ENCODE assay signal across 9 mouse cellular contexts in genomic region chr2:122313536-122313935, GRCm38 (mm10). TPM values are rescaled to one million over a fixed set of nuclear protein-coding genes. Genes with fewer than 3 reads are reported as not detected.
DNase-seq lines count a peak whose midpoint lies in the region; ATAC-seq and TF ChIP-seq lines count a peak whose summit lies in the region.
"Had no signal": no experiment of that assay in that cellular context is flagged by ENCODE, and none has a peak within 500 bp of the region (broad histone marks: within the 10 kb centered on the region; RNA-seq: fewer than 3 reads in every experiment).

Duoxa1 (minus strand) TSS chr2:122313730.

- no peaks in the 10 kb centered on the region for H3K36me3 ChIP-seq in heart, embryonic 14.5 days (ENCODE audit: control insufficient read depth, insufficient read depth, low read length)
- H3K36me3 ChIP-seq in hindbrain, embryonic 13.5 days = no peaks in the 10 kb centered on the region
- H3K36me3 ChIP-seq in midbrain, embryonic 13.5 days = no peaks in the 10 kb centered on the region
- H3K36me3 ChIP-seq in thymus, adult 2 months (ENCODE audit: control insufficient read depth, insufficient read depth, low read length) = no peaks in the 10 kb centered on the region

- no peak for ATAC-seq in heart, embryonic 14.5 days (ENCODE audit: insufficient number of reproducible peaks, insufficient read depth, low FRiP score, low read depth)
- ATAC-seq in hindbrain, embryonic 13.5 days (ENCODE audit: low FRiP score) = peak; percentile 33; the same call in 1 of the 2 replicates
- ATAC-seq in midbrain, embryonic 13.5 days = peak; percentile 25; the same call in 1 of the 2 replicates

- no peak for TF ChIP-seq CTCF in thymus, adult 2 months (IDR thresholded peaks at IDR 0.05; ENCODE audit: borderline replicate concordance, control insufficient read depth, extremely low read depth, insufficient read depth, low read length, poor library complexity)

- intact Hi-C loops in heart, postnatal 36 days (cut with DNase I) = no loop called here

- peaks cover 83% of the 10 kb centered on the region for H3K27me3 ChIP-seq in heart, embryonic 14.5 days (ENCODE audit: control insufficient read depth, insufficient read depth, low read length)
- peaks cover 53% of the 10 kb centered on the region for H3K27me3 ChIP-seq in hindbrain, embryonic 13.5 days
- H3K27me3 ChIP-seq in midbrain, embryonic 13.5 days = peaks cover 40% of the 10 kb centered on the region
- H3K27me3 ChIP-seq in thymus, adult 2 months (ENCODE audit: control insufficient read depth, insufficient read depth, low read length) = peaks cover 10% of the 10 kb centered on the region

- peak within 1 kb of the TSS; percentile 6; the same call in 1 of the 2 replicates for H3K9ac ChIP-seq in heart, embryonic 14.5 days (ENCODE audit: low read length)
- no peak within 1 kb of the TSS for H3K9ac ChIP-seq in hindbrain, embryonic 13.5 days
- H3K9ac ChIP-seq in midbrain, embryonic 13.5 days (replicated peaks) = no peak within 1 kb of the TSS

- peaks cover 7 to 11% of the 10 kb centered on the region in 2 experiments; a peak in 3 of 4 replicates for H3K4me1 ChIP-seq in heart, embryonic 14.5 days (ENCODE audit: control insufficient read depth in 2 of 2, insufficient read depth in 2 of 2, low read length in 2 of 2)
- no peaks in the 10 kb centered on the region for H3K4me1 ChIP-seq in brown adipose tissue, adult 24 weeks (ENCODE audit: control insufficient read depth, insufficient read depth, insufficient read length, low read length)
- peaks cover 8% of the 10 kb centered on the region for H3K4me1 ChIP-seq in hindbrain, embryonic 13.5 days (replicated peaks)
- H3K4me1 ChIP-seq in midbrain, embryonic 13.5 days (replicated peaks) = peaks cover 21% of the 10 kb centered on the region
- peaks cover 8% of the 10 kb centered on the region for H3K4me1 ChIP-seq in thymus, adult 2 months (replicated peaks; ENCODE audit: control insufficient read depth, insufficient read depth, low read length)

- H3K9me3 ChIP-seq in heart, embryonic 14.5 days (ENCODE audit: control insufficient read depth, low read length) = no peaks in the 10 kb centered on the region
- no peaks in the 10 kb centered on the region for H3K9me3 ChIP-seq in hindbrain, embryonic 13.5 days
- no peaks in the 10 kb centered on the region for H3K9me3 ChIP-seq in midbrain, embryonic 13.5 days

- H3K4me2 ChIP-seq in heart, embryonic 14.5 days (ENCODE audit: low read length) = peak within 1 kb of the TSS; percentile 61
- peak within 1 kb of the TSS; percentile 43 for H3K4me2 ChIP-seq in hindbrain, embryonic 13.5 days
- peak within 1 kb of the TSS; percentile 43 for H3K4me2 ChIP-seq in midbrain, embryonic 13.5 days (replicated peaks)

- no peak for TF ChIP-seq POLR2A in thymus, adult 2 months (IDR thresholded peaks at IDR 0.05; ENCODE audit: control insufficient read depth, extremely low read depth, insufficient read depth, low read length, poor library complexity)

- H3K4me3 ChIP-seq in heart, embryonic 14.5 days (ENCODE audit: control insufficient read depth in 1 of 2, insufficient read depth in 1 of 2, low read depth in 1 of 2, low read length in 2 of 2) = peak within 1 kb of the TSS; percentile 21 to 30
- peak within 1 kb of the TSS; percentile 36 for H3K4me3 ChIP-seq in brown adipose tissue, adult 24 weeks (ENCODE audit: insufficient read depth, low read depth, low read length)
- H3K4me3 ChIP-seq in hindbrain, embryonic 13.5 days = peak within 1 kb of the TSS; percentile 10
- peak within 1 kb of the TSS; percentile 19 for H3K4me3 ChIP-seq in midbrain, embryonic 13.5 days (replicated peaks)
- no peak within 1 kb of the TSS for H3K4me3 ChIP-seq in thymus, adult 2 months (ENCODE audit: control insufficient read depth, insufficient read depth, low read length)
- H3K4me3 ChIP-seq: erythroblast, embryonic 14.5 days had no signal

- no peak within 1 kb of the TSS for H3K27ac ChIP-seq in heart, embryonic 14.5 days (replicated peaks in 1 of 2; ENCODE audit: control insufficient read depth in 1 of 2, insufficient read depth in 1 of 2, low read depth in 2 of 2, low read length in 2 of 2)
- no peak within 1 kb of the TSS for H3K27ac ChIP-seq in brown adipose tissue, adult 24 weeks (replicated peaks; ENCODE audit: low read depth, low read length)
- no peak within 1 kb of the TSS for H3K27ac ChIP-seq in hindbrain, embryonic 13.5 days
- H3K27ac ChIP-seq in midbrain, embryonic 13.5 days = no peak within 1 kb of the TSS
- no peak within 1 kb of the TSS for H3K27ac ChIP-seq in thymus, adult 2 months (ENCODE audit: control insufficient read depth, insufficient read depth, low read length)

- DNase-seq in heart, postnatal 36 days = no peak
- no peak for DNase-seq in thymus, adult 2 months
- DNase-seq in cerebellum, postnatal 36 days = no peak
- DNase-seq in spleen, adult 18-20 months = no peak

- 2% methylated on average over 24 of the region's 24 CpGs for WGBS in heart, embryonic 14.5 days
- WGBS in hindbrain, embryonic 13.5 days = 2% methylated on average over 24 of the region's 24 CpGs
- 2% methylated on average over 24 of the region's 24 CpGs for WGBS in midbrain, embryonic 13.5 days
- WGBS in thymus, adult 2 months = 17% methylated on average over 24 of the region's 24 CpGs

RNA-seq across cellular contexts. Expression of gene Duoxa1, which starts in this region (rescaled TPM):
- not detected in 2 replicates for polyA plus RNA-seq in heart, embryonic 14.5 days (2014; fragmentation: Nextera tagmentation; extraction: Ambion mirVana)
- under 1 TPM in 1 of 2 experiments, not detected in 1; 0.39 TPM for total RNA-seq in heart, postnatal 36 days (2021)
- 0.67 TPM in 1 of 2 replicates, not detected in the other for polyA plus RNA-seq in brown adipose tissue, adult 24 weeks (2012; ENCODE audit: insufficient read depth, insufficient read length, missing spikeins)
- polyA plus RNA-seq in hindbrain, embryonic 13.5 days (2015; fragmentation: Nextera tagmentation; extraction: Ambion mirVana) = 0.13 TPM in 1 of 2 replicates, not detected in the other
- polyA plus RNA-seq in midbrain, embryonic 13.5 days (2015; fragmentation: Nextera tagmentation; extraction: Ambion mirVana) = 0.20 and 0.39 TPM in 2 replicates
- 3.5 and 5.3 TPM in 2 replicates for polyA plus RNA-seq in thymus, adult 2 months (2012; rRNA removed)
- polyA plus RNA-seq: erythroblast, embryonic 14.5 days had no signal

Comparison
In these comparisons a context has a peak if more than half of its experiments do, and no peak if none do; other contexts are left out.
1. Peak in ATAC-seq, H3K4me3 ChIP-seq and H3K4me2 ChIP-seq in hindbrain, embryonic 13.5 days; RNA of the gene not detected or under 1 TPM.
2. Peak in ATAC-seq, H3K4me3 ChIP-seq and H3K4me2 ChIP-seq in midbrain, embryonic 13.5 days; RNA of the gene not detected or under 1 TPM.